12 mouse cellular contexts compared by ENCODE assay signal in the genomic region with DNA sequence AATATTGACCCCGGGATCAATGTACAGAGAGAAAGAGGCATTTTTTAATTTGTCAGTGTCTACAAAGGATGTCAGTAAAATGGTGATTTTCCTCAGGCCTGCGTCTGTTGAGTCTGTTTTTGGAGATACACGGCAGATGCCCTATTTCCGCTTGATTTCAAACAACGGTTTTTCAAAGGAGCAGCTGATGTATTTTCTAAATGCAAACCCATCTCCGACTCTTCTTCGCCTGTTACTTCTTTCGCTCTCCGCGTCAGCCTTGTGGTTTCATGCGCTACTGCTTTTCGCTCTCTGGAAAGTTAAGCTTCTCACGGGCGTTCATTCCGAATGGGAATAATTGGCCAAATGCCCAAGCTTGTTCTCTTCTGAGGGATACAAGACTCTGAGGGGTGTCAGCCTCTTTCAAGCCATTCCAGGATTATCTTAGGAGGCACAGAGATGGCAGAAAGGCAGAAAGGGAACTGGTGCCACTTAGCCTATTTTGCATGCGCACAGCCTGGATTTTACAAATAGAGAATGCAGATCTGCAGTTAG. TPM values are rescaled to one million over a fixed set of nuclear protein-coding genes. Genes with fewer than 3 reads are reported as not detected.
A peak's percentile ranks its signal among the peaks of the same experiment; 100 is the strongest.
DNase-seq lines count a peak whose midpoint lies in the region; ATAC-seq lines count a peak whose summit lies in the region.
"Had no signal": no experiment of that assay in that cellular context is flagged by ENCODE, and none has a peak within 500 bp of the region (broad histone marks: within the 10 kb centered on the region; RNA-seq: fewer than 3 reads in every experiment).

No protein-coding gene starts in this region.

- no peak overlapping the region for H3K9ac ChIP-seq in heart, embryonic 15.5 days
- no peak overlapping the region for H3K9ac ChIP-seq in liver, embryonic 16.5 days (ENCODE audit: low read depth, low read length)
- H3K9ac ChIP-seq: heart, embryonic 13.5 days; limb, embryonic 15.5 days had no signal

- H3K4me3 ChIP-seq in heart, embryonic 15.5 days: no peak overlapping the region
- H3K4me3 ChIP-seq in liver, embryonic 16.5 days (ENCODE audit: low read depth, low read length): no peak overlapping the region
- H3K4me3 ChIP-seq: heart, embryonic 13.5 days; limb, embryonic 15.5 days had no signal

- 0 out of 2 replicates have a peak overlapping the region, but pooled peaks have one; percentile 11 for H3K4me2 ChIP-seq in heart, embryonic 15.5 days
- peak overlapping the region; percentile 19; the same call in 1 of the 2 replicates for H3K4me2 ChIP-seq in liver, embryonic 16.5 days (ENCODE audit: low read depth, low read length)
- H3K4me2 ChIP-seq: heart, embryonic 13.5 days; limb, embryonic 15.5 days had no signal

- no peaks in the 10 kb centered on the region for H3K36me3 ChIP-seq in heart, embryonic 15.5 days
- H3K36me3 ChIP-seq in liver, embryonic 16.5 days (ENCODE audit: control insufficient read depth, insufficient read depth): no peaks in the 10 kb centered on the region
- H3K36me3 ChIP-seq: heart, embryonic 13.5 days; limb, embryonic 15.5 days had no signal

- DNase-seq in heart, adult 9 months (ENCODE audit: low spot score in 2 of 2): no peak
- peak; percentile 13 for DNase-seq in right cerebral cortex, postnatal 4 days
- DNase-seq in right cerebral cortex, postnatal 25 days: no peak
- DNase-seq in layer of hippocampus, postnatal 10 days (ENCODE audit: low spot score in 2 of 2): no peak
- DNase-seq in MN1 (ENCODE audit: low spot score): no peak
- DNase-seq in thymus, postnatal 10 days (ENCODE audit: low spot score in 2 of 2): no peak
- DNase-seq: layer of hippocampus, adult 9-11 months had no signal

- WGBS in heart, embryonic 15.5 days: 64% methylated on average over 16 of the region's 16 CpGs
- WGBS in liver, embryonic 16.5 days (ENCODE audit: insufficient replicate concordance): 63% methylated on average over 16 of the region's 16 CpGs

- no peak overlapping the region for H3K27ac ChIP-seq in heart, embryonic 15.5 days
- H3K27ac ChIP-seq in liver, embryonic 16.5 days (ENCODE audit: low read length): no peak overlapping the region
- H3K27ac ChIP-seq: heart, embryonic 13.5 days; limb, embryonic 15.5 days had no signal

- no peaks in the 10 kb centered on the region for H3K9me3 ChIP-seq in heart, embryonic 15.5 days (replicated peaks)
- H3K9me3 ChIP-seq in liver, embryonic 16.5 days (replicated peaks; ENCODE audit: control insufficient read depth, low read length): no peaks in the 10 kb centered on the region
- H3K9me3 ChIP-seq: heart, embryonic 13.5 days; limb, embryonic 15.5 days had no signal

- peaks cover 21% of the 10 kb centered on the region for H3K4me1 ChIP-seq in heart, embryonic 15.5 days (replicated peaks)
- H3K4me1 ChIP-seq in liver, embryonic 16.5 days (ENCODE audit: control insufficient read depth, low read depth, low read length): no peaks in the 10 kb centered on the region; the same call in 1 of the 2 replicates

- no peaks in the 10 kb centered on the region for H3K27me3 ChIP-seq in heart, embryonic 15.5 days
- no peaks in the 10 kb centered on the region for H3K27me3 ChIP-seq in liver, embryonic 16.5 days (ENCODE audit: control insufficient read depth, insufficient read depth, low read depth, low read length)
- H3K27me3 ChIP-seq: heart, embryonic 13.5 days; limb, embryonic 15.5 days had no signal

- ATAC-seq in heart, embryonic 15.5 days (replicated peaks; ENCODE audit: insufficient number of reproducible peaks, insufficient read depth, low FRiP score, low read depth): no peak
- no peak for ATAC-seq in liver, embryonic 16.5 days (ENCODE audit: low read depth)
- ATAC-seq: CD4-positive, CD25-positive, alpha-beta regulatory T cell, adult 4 months had no signal

RNA-seq across cellular contexts. Expression of gene Ltbp1, which starts 36.6 kb away (rescaled TPM):
- polyA plus RNA-seq in heart, embryonic 15.5 days (2015; fragmentation: Nextera tagmentation; extraction: Ambion mirVana): 19.6 and 28.9 TPM in 2 replicates
- polyA plus RNA-seq in liver, embryonic 16.5 days (2015; fragmentation: Nextera tagmentation; extraction: Ambion mirVana): 2.0 and 2.1 TPM in 2 replicates
- total RNA-seq in layer of hippocampus, postnatal 10 days (2021): 1 to 10 TPM; 6.3 to 8.7 TPM
